Mouse (Mus musculus) gastrocnemius, postnatal 10 days (tissue): ENCODE measurements around the gene Gm21988. TPM values are rescaled to one million over a fixed set of nuclear protein-coding genes. Genes with fewer than 3 reads are reported as not detected.

Experiments
- DNase-seq: peaks from one replicate; pipeline ENCODE4 v3.0.0; 2021; ENCODE audit warnings: mixed read lengths
- total RNA-seq, 2 experiments: library from RNA; stranded (reverse); gene quantifications; 2 replicates each; pipeline ENCODE4 v1.2.3; 2021

Gm21988 gene
- total RNA-seq, 2 experiments from 2014 or later, result 2.8 to 3.8 TPM

GRCm38 (mm10) chr11:70216103-70216502 is 23.5 kb downstream of the Gm21988 start:
- no peak for DNase-seq

DNA sequence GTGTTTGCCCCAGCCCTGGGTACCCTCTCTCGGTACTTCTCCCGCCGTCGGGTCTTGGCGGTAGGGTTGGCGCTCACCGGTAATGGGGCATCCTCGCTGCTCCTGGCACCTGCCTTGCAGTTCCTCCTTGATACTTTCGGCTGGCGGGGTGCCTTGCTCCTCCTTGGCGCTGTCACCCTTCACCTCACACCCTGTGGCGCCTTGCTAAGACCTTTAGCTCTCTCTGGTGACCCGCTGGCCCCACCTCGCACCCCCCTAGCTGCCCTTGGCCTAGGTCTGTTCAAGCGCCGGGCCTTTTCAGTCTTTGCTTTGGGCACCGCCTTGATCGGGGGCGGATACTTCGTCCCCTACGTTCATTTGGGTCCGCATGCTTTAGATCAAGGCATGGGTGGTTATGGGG is 24.3 kb downstream of the Gm21988 start:
- DNase-seq, result no peak

DNA sequence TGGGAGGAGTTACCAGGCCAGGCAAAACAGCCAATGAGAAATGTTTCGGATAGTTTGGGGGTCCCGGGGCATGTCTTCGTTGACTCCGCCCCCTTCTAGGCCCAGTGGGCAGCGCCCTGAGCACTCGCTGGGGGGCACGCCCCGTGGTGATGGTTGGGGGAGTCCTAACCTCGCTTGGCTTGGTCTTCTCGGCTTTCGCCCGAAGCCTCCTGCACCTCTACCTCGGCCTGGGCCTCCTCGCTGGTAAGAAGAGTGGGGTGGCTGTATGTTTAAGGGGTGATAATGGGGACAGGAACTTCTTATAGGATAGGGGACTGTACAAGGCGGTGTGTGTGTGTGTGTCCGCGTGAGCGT is 24.8 kb downstream of the Gm21988 start:
- no peak for DNase-seq

GRCm38 (mm10) chr11:70214191-70214855 is 25.3 kb downstream of the Gm21988 start:
- no peak for DNase-seq

GRCm38 (mm10) chr11:70213736-70214135 is 25.9 kb downstream of the Gm21988 start:
- no peak for DNase-seq

- peak; percentile 58 for DNase-seq
Observed at GRCm38 (mm10) chr11:70212896-70213295, 26.7 kb downstream of the Gm21988 start.

DNA sequence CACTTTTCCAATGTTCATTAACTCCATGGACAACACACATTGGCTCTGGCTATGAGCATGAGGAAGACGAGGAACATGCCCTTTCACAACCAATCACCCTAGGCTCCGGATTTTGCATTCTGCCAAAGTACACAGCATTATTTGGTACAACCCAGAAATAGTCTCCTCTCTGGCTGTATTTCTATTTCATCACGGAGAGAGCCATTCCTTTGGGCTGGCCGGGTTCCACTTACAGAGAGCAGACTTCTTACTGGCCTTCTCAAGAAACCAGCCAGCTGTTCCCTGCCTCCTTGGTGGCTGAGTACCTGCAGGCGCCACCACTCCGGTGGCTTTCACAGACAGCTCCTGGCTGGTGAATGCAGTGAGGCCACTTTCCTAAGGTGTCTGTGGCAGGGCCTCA is 27.2 kb downstream of the Gm21988 start, which contains the start of gene Slc16a11:
Gene Slc16a11 (plus strand): TSS at position 330 of the 400 bp plus-strand sequence.
- DNase-seq, result no peak

DNA sequence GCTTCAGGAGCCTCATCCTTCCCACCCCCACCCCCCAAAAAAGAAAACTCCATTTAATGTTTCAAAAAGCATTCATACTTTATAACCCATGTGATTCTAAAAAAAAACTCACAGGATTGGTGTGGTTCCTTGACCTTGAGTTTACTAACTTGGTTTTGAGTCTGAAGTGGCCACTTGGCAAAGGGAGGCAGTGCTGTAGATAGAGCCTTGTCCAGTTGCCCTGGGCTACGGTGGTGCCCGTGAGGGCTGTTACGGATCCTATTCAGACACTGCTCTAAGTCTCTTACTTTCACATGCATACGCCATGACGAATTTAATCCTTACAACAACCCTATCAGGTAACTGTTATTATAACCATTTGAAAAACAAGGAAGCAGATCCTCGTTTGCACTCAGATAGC is 27.7 kb downstream of the Gm21988 start:
- no peak for DNase-seq

GRCm38 (mm10) chr11:70210681-70211080 is 28.9 kb downstream of the Gm21988 start:
- DNase-seq, result no peak

GRCm38 (mm10) chr11:70208778-70209388 is 30.7 kb downstream of the Gm21988 start:
- no peak for DNase-seq

- DNase-seq, result no peak
Observed at GRCm38 (mm10) chr11:70207283-70207682, 32.3 kb downstream of the Gm21988 start.

DNA sequence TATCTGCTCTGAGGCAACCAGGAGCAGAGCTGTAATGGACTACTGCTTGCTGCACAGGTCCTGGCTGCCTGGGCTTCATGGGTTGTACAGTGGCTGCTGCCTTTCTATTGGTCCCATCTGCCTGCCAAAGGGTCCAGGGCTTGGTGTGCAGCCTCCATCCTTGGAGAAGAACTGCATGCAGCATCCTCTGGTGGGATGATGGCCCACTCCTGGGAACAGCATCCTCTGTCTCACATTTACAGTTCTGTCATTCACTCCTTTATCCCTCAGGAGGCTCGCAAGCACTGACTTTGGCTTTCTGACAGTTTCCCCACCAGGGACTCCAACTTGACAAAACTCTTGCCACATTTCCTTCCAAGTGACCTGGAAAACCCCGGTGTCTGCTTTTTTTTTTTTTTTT is 32.8 kb downstream of the Gm21988 start:
- DNase-seq, result no peak

GRCm38 (mm10) chr11:70201691-70202090 is 37.9 kb downstream of the Gm21988 start:
- peak; percentile 90 for DNase-seq

DNA sequence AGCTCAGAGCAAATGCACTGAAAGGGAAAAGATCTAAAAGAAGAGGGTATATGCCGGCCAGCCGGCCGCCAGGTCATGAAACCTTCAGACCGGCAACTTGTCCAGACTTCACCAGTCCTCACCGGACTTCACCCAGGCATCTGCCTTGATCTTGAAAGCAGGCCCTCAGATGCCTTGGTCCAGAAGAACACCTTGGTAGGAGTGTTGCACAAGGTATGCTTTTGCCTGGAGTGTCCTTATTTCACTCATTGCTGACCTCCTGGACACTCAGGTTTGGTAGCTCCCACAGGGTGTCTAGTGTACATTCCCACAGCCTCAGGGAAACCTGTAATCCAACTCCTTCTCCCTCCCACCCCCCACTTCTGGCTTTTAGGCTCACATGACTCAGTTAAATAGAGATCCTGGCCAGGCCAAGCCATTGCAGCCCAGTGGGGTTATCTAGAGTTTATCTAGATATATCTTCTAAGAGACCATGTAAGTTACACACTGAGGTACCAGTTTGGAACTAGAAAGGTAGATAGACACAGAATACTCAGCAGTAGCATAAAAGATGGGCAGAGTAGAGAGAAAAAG is 39.5 kb downstream of the Gm21988 start:
- DNase-seq, result no peak

- no peak for DNase-seq
Observed at GRCm38 (mm10) chr11:70199107-70199506, 40.5 kb downstream of the Gm21988 start.

DNA sequence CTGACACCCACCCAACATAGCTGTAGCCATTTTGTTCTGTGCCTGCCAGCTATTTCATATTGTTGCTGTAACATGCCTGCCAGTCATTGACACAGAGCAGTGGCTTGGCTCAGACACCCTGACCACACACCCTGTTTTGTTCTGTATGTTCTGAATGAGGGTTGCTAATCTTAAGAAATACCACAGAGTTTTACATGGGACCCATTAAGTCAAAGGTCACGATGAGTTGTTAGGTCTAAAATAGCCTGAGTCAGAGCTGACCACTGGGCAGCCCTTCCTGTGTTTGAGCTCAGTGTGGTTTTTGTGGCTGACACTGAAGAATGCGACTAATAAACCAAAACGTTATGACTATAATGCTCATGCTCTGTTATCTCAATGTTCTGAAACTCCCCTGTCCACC is 41.3 kb downstream of the Gm21988 start:
- no peak for DNase-seq

DNA sequence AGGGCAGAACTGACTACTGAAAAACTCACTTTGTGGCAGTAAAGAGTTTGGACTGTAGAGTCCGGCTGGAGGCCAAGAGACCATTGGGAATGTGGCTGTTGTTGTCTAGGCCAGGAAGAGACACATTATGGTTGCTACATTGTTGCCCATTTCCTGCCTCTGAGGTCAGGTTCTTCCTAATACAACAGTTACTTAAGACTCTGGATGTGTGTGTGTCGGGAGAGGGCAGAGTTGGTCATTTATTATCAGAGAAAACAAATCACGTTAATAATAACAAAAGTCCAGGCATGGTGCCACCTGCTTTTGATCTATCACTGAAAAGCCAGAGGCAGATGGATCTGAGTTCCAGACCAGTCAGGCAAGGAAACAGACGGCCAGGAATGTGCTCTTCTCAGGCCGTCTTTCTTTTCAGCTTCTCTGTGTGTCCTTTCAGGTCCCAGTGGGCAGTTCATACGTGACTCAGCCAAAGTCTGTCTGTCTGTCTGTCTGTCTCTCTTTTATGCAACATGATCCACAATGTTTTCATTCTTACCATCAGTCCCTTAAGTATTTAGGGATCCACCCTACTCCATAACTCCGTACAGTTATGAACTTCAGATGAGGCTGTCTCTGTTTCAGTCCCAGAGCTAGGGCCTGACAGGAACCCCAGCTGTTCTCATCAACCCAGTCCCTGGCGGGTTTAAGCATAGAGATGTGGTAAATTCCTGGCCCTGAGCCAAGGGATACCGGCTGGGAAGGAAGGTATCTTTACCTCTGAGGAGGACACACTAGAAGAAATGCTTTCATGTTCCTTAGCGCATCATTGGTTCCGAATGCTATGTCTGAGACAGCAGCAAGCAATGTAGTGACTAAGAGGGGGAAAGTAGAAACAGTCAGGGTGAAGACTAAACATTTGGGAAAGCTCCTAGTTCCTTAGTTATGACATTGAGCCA is 46.0 kb downstream of the Gm21988 start:
- DNase-seq, result no peak

- no peak for DNase-seq
Observed at GRCm38 (mm10) chr11:70192157-70192556, 47.5 kb downstream of the Gm21988 start.

DNA sequence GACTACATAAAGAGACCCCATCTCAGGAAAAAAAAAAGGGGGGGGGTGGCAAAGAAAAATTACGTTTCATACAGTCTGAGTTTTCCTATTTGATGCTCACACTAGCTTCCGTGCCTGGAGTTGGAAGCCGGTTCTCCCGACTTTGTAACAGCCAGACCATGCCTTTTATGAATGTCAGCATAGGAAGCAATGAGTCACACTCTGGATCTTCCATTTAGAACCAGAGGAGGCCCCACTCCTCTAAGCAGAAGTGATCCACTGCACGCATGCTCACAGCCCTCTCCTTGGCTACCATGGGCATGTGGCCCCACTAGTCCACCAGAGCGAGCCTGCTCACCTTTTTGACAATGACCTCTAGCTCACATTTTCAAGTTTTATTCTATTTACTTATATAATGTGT is 48.4 kb downstream of the Gm21988 start:
- no peak for DNase-seq

DNA sequence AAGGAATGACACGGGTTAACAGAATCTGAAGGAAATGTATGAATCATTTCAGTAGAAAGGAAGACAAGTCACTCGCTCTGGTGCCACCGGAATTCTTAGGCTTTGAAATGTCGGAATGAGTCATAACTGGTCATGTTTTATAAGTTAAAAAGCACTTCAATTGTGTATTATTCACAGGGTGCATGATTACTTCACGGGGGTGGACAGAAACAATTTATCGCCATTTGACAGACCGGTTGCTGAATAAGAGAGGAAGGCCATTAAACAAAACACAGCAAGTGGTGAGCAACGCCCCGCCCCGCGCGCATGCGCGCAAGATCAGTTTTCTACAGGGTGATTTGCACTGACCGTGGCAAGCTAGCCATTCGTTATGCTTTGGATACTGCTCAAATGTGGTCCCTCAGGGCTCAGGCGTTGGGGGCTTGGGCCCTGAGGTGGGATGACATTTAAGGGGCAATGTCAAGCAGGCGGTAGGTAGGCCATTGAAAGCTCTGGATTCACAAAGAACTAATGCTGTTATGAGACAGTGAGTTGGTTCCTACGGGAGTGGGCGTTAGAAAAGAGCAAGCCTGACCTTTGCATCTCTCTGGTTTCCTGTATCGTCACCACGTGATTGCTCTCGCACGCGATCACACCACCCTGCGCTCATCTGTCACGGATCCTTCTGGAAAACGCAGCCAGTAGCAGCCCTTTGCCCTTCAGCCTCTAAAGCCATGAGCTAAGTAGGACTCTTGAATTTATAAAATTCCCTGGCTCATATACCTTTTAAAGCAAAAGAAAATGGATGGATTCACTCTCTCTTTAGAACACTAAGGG is 50.1 kb downstream of the Gm21988 start:
- no peak for DNase-seq
